Mouse (Mus musculus) right cerebral cortex, adult 2 months (tissue): ENCODE data around the gene Fbxw13.
A peak's percentile ranks its signal among the peaks of the same experiment; 100 is the strongest.
"Not testable (repeated sequence)": the region's sequence is repeated elsewhere in the genome, so short reads cannot be mapped to it uniquely, and the experiment has no call there.

Experiments used
- DNase-seq, 2 experiments: peaks; one replicate each; pipeline ENCODE4 v3.0.0; 2021 to 2022; ENCODE audit warnings: low spot score in 2 of 2

Gene Fbxw13

GRCm38 (mm10) chr9:109195875-109196274 lies at the start of gene Fbxw13:
Gene Fbxw13 (minus strand): TSS chr9:109195975.
- not testable (repeated sequence) for DNase-seq

DNA sequence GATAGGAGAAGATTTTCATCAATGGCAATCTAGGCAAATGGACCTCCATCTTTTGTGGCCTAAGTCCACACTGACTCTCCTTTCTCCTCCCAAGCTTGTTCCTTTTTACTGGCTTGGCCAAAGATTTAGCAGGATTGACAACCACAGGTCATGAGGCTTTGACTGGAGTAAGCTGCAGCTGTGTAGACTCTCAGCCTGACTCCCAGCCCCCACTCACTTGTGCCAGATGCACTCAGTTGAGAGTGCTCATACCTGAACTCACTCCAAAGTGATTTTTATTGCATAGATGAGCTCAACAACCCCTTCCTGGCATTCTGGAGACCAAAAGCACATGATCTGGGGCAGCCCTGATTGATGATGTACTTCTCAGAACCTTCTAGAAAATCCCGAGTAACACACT lies 38.9 kb upstream of the Fbxw13 start, which contains the start of gene Fbxw20:
Fbxw20 (minus strand) TSS at position 101 of the 400 bp plus-strand sequence.
- DNase-seq = no peak

GRCm38 (mm10) chr9:109218449-109218848 lies 22.7 kb upstream of the Fbxw13 start:
- no peak for DNase-seq

- peak in 1 of 2 experiments; percentile 1 for DNase-seq
Observed at GRCm38 (mm10) chr9:109201347-109201746, 5.6 kb upstream of the Fbxw13 start.

GRCm38 (mm10) chr9:109200349-109200748 lies 4.6 kb upstream of the Fbxw13 start:
- DNase-seq = no peak

DNA sequence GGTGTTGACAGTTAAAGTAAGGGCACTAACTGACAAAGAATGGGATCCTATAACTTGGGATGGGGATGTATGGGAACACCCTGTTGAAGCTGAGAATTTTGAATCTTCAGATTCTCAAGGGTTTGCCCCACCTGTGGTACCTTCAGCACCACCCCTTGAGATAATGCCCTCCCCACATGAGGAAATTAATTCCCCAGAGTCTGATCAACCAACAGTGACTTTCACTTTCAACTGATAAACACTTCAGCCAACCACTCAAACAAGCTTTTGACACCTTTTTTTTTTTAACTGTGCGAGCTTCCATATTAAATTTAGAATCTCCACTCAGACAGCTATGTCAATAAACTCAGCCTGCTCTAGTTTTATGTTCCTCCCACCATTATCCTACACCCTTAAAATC lies 3.6 kb upstream of the Fbxw13 start:
- no peak for DNase-seq

GRCm38 (mm10) chr9:109177208-109177607 lies 18.6 kb downstream of the Fbxw13 start:
- no peak for DNase-seq

GRCm38 (mm10) chr9:109176301-109176700 lies 19.5 kb downstream of the Fbxw13 start:
- no peak for DNase-seq

GRCm38 (mm10) chr9:109167316-109167715 lies 28.5 kb downstream of the Fbxw13 start:
- no peak for DNase-seq

- DNase-seq = no peak
Observed at GRCm38 (mm10) chr9:109161941-109162340, 33.8 kb downstream of the Fbxw13 start, which contains the start of gene Fbxw21. Gene Fbxw21 (minus strand): TSS chr9:109162041.

GRCm38 (mm10) chr9:109140414-109140813 lies 55.4 kb downstream of the Fbxw13 start:
- not testable (repeated sequence) for DNase-seq

DNA sequence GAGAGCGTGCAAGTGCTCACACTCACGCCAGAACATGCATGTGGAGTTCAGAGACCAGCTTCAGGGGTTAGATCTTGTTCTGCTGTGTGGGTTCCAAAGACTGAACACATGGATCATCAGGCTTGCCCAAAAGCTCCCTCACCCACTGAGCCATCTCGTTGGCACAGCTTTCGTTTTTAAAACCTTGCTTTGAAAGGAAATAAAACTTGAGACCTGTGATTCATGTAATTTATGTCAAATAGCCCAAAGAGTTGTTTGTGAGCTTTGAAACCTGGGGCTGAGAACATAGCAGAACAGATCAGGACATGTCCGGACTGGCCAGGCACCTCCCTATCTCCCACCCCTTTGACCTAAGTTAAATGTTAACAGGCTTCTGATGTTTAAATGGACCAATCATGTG lies 65.7 kb downstream of the Fbxw13 start:
- no peak for DNase-seq
